Mouse (Mus musculus) kidney, adult 2 months (tissue): ENCODE data around the gene Pdss2. TPM values are rescaled to one million over a fixed set of nuclear protein-coding genes. Genes with fewer than 3 reads are reported as not detected.

ENCODE experiments used
- DNase-seq: peaks from one replicate; pipeline ENCODE4 v3.0.0; 2021
- H3K27ac ChIP-seq: fragments of 200-500 bp; 2 replicates; pipeline ENCODE4 v1.5.1; 2012; ENCODE audit warnings: low read depth, low read length, control low read depth, inconsistent platforms; ENCODE audit not compliant: insufficient read depth
- H3K27me3 ChIP-seq: fragments of 200-500 bp; replicated peaks from 2 replicates; pipeline ENCODE4 v1.6.1; 2012; ENCODE audit warnings: mild to moderate bottlenecking, moderate library complexity, low read length, inconsistent platforms; ENCODE audit not compliant: control insufficient read depth, insufficient read depth
- H3K36me3 ChIP-seq: fragments of 200-500 bp; 2 replicates; pipeline ENCODE4 v1.6.1; 2012; ENCODE audit warnings: mild to moderate bottlenecking, moderate library complexity, low read length, inconsistent platforms; ENCODE audit not compliant: control insufficient read depth, insufficient read depth
- H3K4me1 ChIP-seq: fragments of 200-500 bp; 2 replicates; pipeline ENCODE4 v1.6.1; 2011; ENCODE audit warnings: low read length; ENCODE audit not compliant: control insufficient read depth, insufficient read depth
- H3K4me3 ChIP-seq: fragments of 200-500 bp; 2 replicates; pipeline ENCODE4 v1.5.1; 2011; ENCODE audit warnings: mild to moderate bottlenecking, low read depth, low read length, control low read depth; ENCODE audit not compliant: insufficient read depth
- CTCF ChIP-seq: fragments of 200-500 bp; conservative IDR thresholded peaks from 2 replicates; pipeline ENCODE4 v1.5.1; 2011; ENCODE audit warnings: low read depth, mild to moderate bottlenecking, control low read depth, low read length, moderate library complexity, mixed read lengths; ENCODE audit not compliant: insufficient read depth, insufficient read length
- POLR2A ChIP-seq: fragments of 200-500 bp; IDR thresholded peaks from one replicate; pipeline ENCODE4 v1.6.1; 2011; ENCODE audit warnings: low read depth, low read length, control low read depth
- whole genome bisulfite sequencing: fragments of 180-500 bp; shearing (Covaris S2); methylation state at CpG from one replicate; pipeline ENCODE4 v1.1.7; 2018; 5-methylcytosine and 5-hydroxymethylcytosine counted together
- polyA plus RNA-seq: library from polyadenylated mRNA; depleted of rRNA; stranded (reverse); fragments of >200 nt; gene quantifications from 2 replicates; pipeline ENCODE4 v1.2.3, GENCODE M21; 2012

Gene Pdss2
- polyA plus RNA-seq, 1 experiment: 16.8 TPM

GRCm38 (mm10) chr10:43478751-43479435 is 257.6 kb downstream of the Pdss2 start, which contains the start of gene Bend3:
TSS of gene Bend3 (plus strand) at chr10:43478831.
- H3K4me3 ChIP-seq: peak within 1 kb of the TSS; percentile 91
- peak within 1 kb of the TSS; percentile 89 for H3K27ac ChIP-seq
- H3K27me3 ChIP-seq: no peaks in the 10 kb centered on the region; the same call in 1 of the 2 replicates
- peak; percentile 56 for DNase-seq
- no peaks in the 10 kb centered on the region for H3K36me3 ChIP-seq
- TF ChIP-seq CTCF (no peak), POLR2A (no peak)
- WGBS: 2% methylated on average over 100 of the region's 101 CpGs
- peaks cover 10% of the 10 kb centered on the region for H3K4me1 ChIP-seq

- no peaks in the 10 kb centered on the region for H3K36me3 ChIP-seq
- TF ChIP-seq CTCF (peak; percentile 49), POLR2A (no peak)
- peak; percentile 92 for DNase-seq
- WGBS: under 1% methylated on average over 101 of the region's 103 CpGs
- H3K4me3 ChIP-seq: peak overlapping the region; percentile 91
- H3K27me3 ChIP-seq: no peaks in the 10 kb centered on the region; the same call in 1 of the 2 replicates
- H3K4me1 ChIP-seq: peaks cover 10% of the 10 kb centered on the region
- peak overlapping the region; percentile 89 for H3K27ac ChIP-seq
Observed at GRCm38 (mm10) chr10:43479436-43480157, 258.3 kb downstream of the Pdss2 start.

- peak overlapping the region; percentile 91 for H3K4me3 ChIP-seq
- 25% methylated on average over 13 of the region's 13 CpGs for WGBS
- H3K36me3 ChIP-seq: no peaks in the 10 kb centered on the region
- H3K27ac ChIP-seq: peak overlapping the region; percentile 57
- H3K27me3 ChIP-seq: no peaks in the 10 kb centered on the region; the same call in 1 of the 2 replicates
- peaks cover 10% of the 10 kb centered on the region for H3K4me1 ChIP-seq
- DNase-seq: no peak
- no peak for TF ChIP-seq POLR2A
Observed at GRCm38 (mm10) chr10:43480227-43480849, 259.1 kb downstream of the Pdss2 start.

DNA sequence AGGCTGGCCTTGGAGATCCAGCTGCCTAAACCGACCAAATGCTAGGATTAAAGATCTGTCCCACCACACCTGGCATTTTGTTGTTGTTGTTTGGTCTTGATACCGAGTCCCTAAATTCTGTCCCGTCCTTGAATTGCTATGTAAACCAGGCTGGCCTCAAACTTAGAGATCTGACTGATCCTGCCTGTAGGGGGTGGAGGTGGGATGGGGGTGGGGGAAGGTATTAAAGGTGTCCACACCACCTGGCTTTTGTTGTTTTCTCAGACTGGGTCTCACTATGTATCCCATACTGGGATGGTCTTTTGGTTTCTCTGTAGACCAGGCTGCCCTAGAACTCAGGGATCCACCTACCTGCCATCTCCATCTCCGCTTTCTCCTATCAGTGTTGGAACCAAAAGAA is 259.9 kb downstream of the Pdss2 start:
- H3K27ac ChIP-seq: no peak overlapping the region
- WGBS: 69% methylated on average over 4 of the region's 4 CpGs

DNA sequence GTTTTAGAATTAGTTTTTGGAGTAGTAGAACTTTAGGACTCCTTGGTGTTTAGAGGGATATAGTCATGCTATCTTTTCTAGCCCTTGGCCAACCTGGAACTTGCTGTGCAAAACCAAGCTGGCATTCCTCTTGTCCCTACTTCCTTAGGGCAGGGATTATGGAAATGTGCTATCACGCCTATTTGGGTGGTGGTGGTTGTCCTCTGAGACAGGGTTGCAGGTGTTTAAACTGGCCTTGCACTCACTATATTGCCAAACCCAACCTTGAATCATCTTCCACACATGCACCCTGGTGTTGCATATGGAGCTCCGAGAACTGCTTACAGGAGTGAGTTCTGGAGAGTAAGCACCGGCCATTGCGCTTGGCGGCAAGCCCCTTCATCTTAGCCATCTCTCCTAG is 260.7 kb downstream of the Pdss2 start:
- TF ChIP-seq POLR2A (no peak), CTCF (no peak)
- Histone ChIP-seq H3K27me3 (no peaks in the 10 kb centered on the region; the same call in 1 of the 2 replicates), H3K4me3 (no peak overlapping the region), H3K27ac (no peak overlapping the region), H3K36me3 (no peaks in the 10 kb centered on the region), H3K4me1 (peaks cover 10% of the 10 kb centered on the region)
- 97% methylated on average over 5 of the region's 5 CpGs for WGBS
- no peak for DNase-seq

More for the DNA sequence above, 259.9 kb downstream of the Pdss2 start:
- DNase-seq: no peak
- Histone ChIP-seq H3K36me3 (no peaks in the 10 kb centered on the region), H3K4me1 (peaks cover 10% of the 10 kb centered on the region), H3K27me3 (no peaks in the 10 kb centered on the region; the same call in 1 of the 2 replicates), H3K4me3 (no peak overlapping the region)
- no peak for TF ChIP-seq CTCF
- no peak for TF ChIP-seq POLR2A

DNA sequence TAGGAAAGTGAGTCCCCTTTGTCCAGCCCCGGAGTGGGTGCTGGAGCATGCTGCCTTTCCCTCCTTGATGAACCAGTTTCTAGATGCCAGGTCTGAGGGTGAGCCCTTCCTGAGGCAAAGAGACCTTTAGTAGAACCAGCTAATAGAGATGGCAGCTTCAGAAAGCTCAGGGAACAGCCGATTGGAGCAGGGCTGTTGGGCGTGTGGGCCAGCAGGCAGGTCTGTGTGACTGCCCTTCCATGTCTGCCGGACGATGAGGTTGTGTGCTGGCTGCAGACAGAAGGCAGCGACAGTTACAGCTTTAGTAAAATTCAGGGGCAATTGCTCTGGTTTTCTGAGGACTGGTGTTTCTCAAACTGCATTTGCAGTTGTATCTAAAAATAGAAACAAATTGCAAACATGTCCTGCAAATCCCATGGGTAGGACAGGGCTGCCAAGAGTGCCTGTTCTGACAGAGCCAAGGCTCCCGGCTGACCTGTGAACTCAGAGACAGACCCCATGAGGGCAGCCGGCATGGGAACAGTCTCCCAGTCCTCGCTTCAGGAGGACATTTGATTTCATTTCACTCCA is 262.2 kb downstream of the Pdss2 start:
- peaks cover 14% of the 10 kb centered on the region for H3K4me1 ChIP-seq
- H3K27ac ChIP-seq: peak overlapping the region; percentile 85
- 22% methylated on average over 9 of the region's 9 CpGs for WGBS
- no peak overlapping the region for H3K4me3 ChIP-seq
- TF ChIP-seq POLR2A: no peak
- TF ChIP-seq CTCF: no peak
- DNase-seq: peak; percentile 52
- no peaks in the 10 kb centered on the region for H3K36me3 ChIP-seq
- H3K27me3 ChIP-seq: no peaks in the 10 kb centered on the region; the same call in 1 of the 2 replicates
